Comparison of ENCODE assay signal across 9 mouse cellular contexts in the genomic region with DNA sequence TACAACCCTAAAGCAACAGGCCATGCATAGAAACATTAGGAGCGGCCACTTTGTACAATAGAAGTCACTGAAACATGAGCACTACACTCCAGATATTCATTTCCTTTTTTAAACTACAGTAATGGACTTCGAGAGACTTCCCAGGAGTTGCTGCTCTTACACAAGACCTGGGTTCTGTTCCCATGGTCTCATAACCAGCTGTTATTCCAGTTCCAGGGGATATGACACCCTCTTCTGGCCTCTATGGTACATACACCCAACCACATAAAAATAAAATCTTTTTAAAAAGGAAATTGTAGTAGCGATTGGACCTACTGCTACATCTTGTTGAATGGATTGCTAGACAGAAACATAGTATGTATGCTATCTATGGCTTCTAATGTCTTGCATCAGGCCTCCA. TPM values are rescaled to one million over a fixed set of nuclear protein-coding genes. Genes with fewer than 3 reads are reported as not detected.
DNase-seq lines count a peak whose midpoint lies in the region; ATAC-seq lines count a peak whose summit lies in the region.
"Had no signal": no experiment of that assay in that cellular context is flagged by ENCODE, and none has a peak within 500 bp of the region (broad histone marks: within the 10 kb centered on the region; RNA-seq: fewer than 3 reads in every experiment).

No protein-coding gene starts in this region.

- peaks cover 9% of the 10 kb centered on the region; the same call in 1 of the 2 replicates for H3K4me1 ChIP-seq in heart, embryonic 16.5 days (ENCODE audit: control insufficient read depth, insufficient read depth, low read length)
- H3K4me1 ChIP-seq in midbrain, embryonic 12.5 days, result peaks cover 16% of the 10 kb centered on the region

- no peak overlapping the region for H3K27ac ChIP-seq in heart, embryonic 16.5 days (ENCODE audit: low read length)
- no peak overlapping the region for H3K27ac ChIP-seq in midbrain, embryonic 12.5 days (replicated peaks)

- peak overlapping the region; percentile 76 for H3K4me3 ChIP-seq in heart, embryonic 16.5 days (ENCODE audit: low read length)
- peak overlapping the region; percentile 100; the same call in 1 of the 2 replicates for H3K4me3 ChIP-seq in midbrain, embryonic 12.5 days

- WGBS in heart, embryonic 16.5 days, result 83% methylated on average over 3 of the region's 3 CpGs
- 86% methylated on average over 3 of the region's 3 CpGs for WGBS in midbrain, embryonic 12.5 days

- no peaks in the 10 kb centered on the region for H3K27me3 ChIP-seq in heart, embryonic 16.5 days (ENCODE audit: control insufficient read depth, insufficient read depth, low read length)
- no peaks in the 10 kb centered on the region for H3K27me3 ChIP-seq in midbrain, embryonic 12.5 days

- peaks cover 18% of the 10 kb centered on the region for H3K36me3 ChIP-seq in heart, embryonic 16.5 days (ENCODE audit: control insufficient read depth, insufficient read depth)
- peaks cover 24% of the 10 kb centered on the region for H3K36me3 ChIP-seq in midbrain, embryonic 12.5 days

- H3K9me3 ChIP-seq in heart, embryonic 16.5 days (replicated peaks; ENCODE audit: control insufficient read depth, low read length), result no peaks in the 10 kb centered on the region
- no peaks in the 10 kb centered on the region for H3K9me3 ChIP-seq in midbrain, embryonic 12.5 days

- H3K9ac ChIP-seq in heart, embryonic 16.5 days (ENCODE audit: low read length), result no peak overlapping the region
- H3K9ac ChIP-seq in midbrain, embryonic 12.5 days (replicated peaks), result no peak overlapping the region

- H3K4me2 ChIP-seq in heart, embryonic 16.5 days (ENCODE audit: low read depth, low read length), result peak overlapping the region; percentile 86
- H3K4me2 ChIP-seq in midbrain, embryonic 12.5 days (replicated peaks), result peak overlapping the region; percentile 89; the same call in 1 of the 2 replicates

- DNase-seq in heart, adult 9 months (ENCODE audit: low spot score in 2 of 2), result no peak
- DNase-seq in MEL-GATA-1-ER (ENCODE audit: extremely low read depth, low read depth), result peak; percentile 24
- no peak for DNase-seq in testis, postnatal 10 days (ENCODE audit: low spot score)
- no peak for DNase-seq in thymus, postnatal 25 days
- DNase-seq in layer of hippocampus, postnatal 14 days (ENCODE audit: low spot score in 2 of 2), result no peak
- DNase-seq: left cerebral cortex, postnatal 4 days had no signal

- no peak for ATAC-seq in heart, embryonic 16.5 days (replicated peaks; ENCODE audit: extremely low read depth, insufficient read depth, low FRiP score)
- peak; percentile 43 for ATAC-seq in granulocyte monocyte progenitor cell, adult 5-6 weeks (replicated peaks; ENCODE audit: poor library complexity, severe bottlenecking)
- ATAC-seq in midbrain, embryonic 12.5 days (ENCODE audit: low FRiP score, low read depth), result no peak

RNA-seq across cellular contexts. Expression of gene Eif1b, which starts 0.5 kb away (rescaled TPM):
- 132 and 140 TPM in 2 replicates for polyA plus RNA-seq in heart, embryonic 16.5 days (2015; fragmentation: Nextera tagmentation; extraction: Ambion mirVana)
- total RNA-seq in granulocyte monocyte progenitor cell, adult 5-6 weeks (2014; fragmentation: Nextera tagmentation), result 75.6 and 84.1 TPM in 2 replicates
- total RNA-seq in granulocyte monocyte progenitor cell, adult 5-6 weeks (2017), result 108 and 134 TPM in 2 replicates
- 279 and 301 TPM in 2 replicates for polyA plus RNA-seq in midbrain, embryonic 12.5 days (2016; fragmentation: Nextera tagmentation; extraction: Ambion mirVana)
- total RNA-seq in layer of hippocampus, postnatal 14 days (2021), result 100 to 1,000 TPM; 197 to 222 TPM

RNA-seq across cellular contexts. Expression of gene Entpd3, which starts 48.1 kb away (rescaled TPM):
- polyA plus RNA-seq in heart, embryonic 16.5 days (2015; fragmentation: Nextera tagmentation; extraction: Ambion mirVana), result 0.17 and 0.84 TPM in 2 replicates
- not detected in 2 replicates for total RNA-seq in granulocyte monocyte progenitor cell, adult 5-6 weeks (2014; fragmentation: Nextera tagmentation)
- total RNA-seq in granulocyte monocyte progenitor cell, adult 5-6 weeks (2017), result not detected in 2 replicates
- 0.25 and 0.43 TPM in 2 replicates for polyA plus RNA-seq in midbrain, embryonic 12.5 days (2016; fragmentation: Nextera tagmentation; extraction: Ambion mirVana)
- total RNA-seq in layer of hippocampus, postnatal 14 days (2021), result 1 to 10 TPM; 4.7 to 5.1 TPM

Comparison
In these comparisons a context has a peak if more than half of its experiments do, and no peak if none do; other contexts are left out.
1. RNA of gene Entpd3, which starts 48.1 kb away (total RNA-seq): 4.7 to 5.1 TPM in layer of hippocampus, postnatal 14 days; not detected in granulocyte monocyte progenitor cell, adult 5-6 weeks; every median in the first group is over 4 times any median in the second.